Mouse (Mus musculus): ENCODE measurements around the gene Spint2. TPM values are rescaled to one million over a fixed set of nuclear protein-coding genes. Genes with fewer than 3 reads are reported as not detected.

The Spint2 gene
- total RNA-seq, 1 experiment: 202 TPM

GRCm38 (mm10) chr7:29231517-29231916 is 50.2 kb downstream of the Spint2 start:
- peak overlapping the region in 1 of 2 experiments; percentile 66; a peak in 2 of 4 replicates for H3K4me3 ChIP-seq (ENCODE audit: insufficient read depth in 1 of 2, low read depth in 1 of 2, low read length in 2 of 2, poor library complexity in 1 of 2, severe bottlenecking in 1 of 2)
- H3K4me1 ChIP-seq (ENCODE audit: control insufficient read depth in 2 of 2, insufficient read depth in 2 of 2, low read length in 2 of 2, poor library complexity in 1 of 2): no peaks in the 10 kb centered on the region
- TF ChIP-seq ZNF384 (IDR thresholded peaks at IDR 0.05; ENCODE audit: low read depth, low read length) (no peak), HCFC1 (IDR thresholded peaks at IDR 0.05; ENCODE audit: borderline replicate concordance, insufficient read depth, low read length) (no peak), MAFK (IDR thresholded peaks at IDR 0.05; ENCODE audit: insufficient read depth, low read depth, low read length) (no peak), CHD2 (IDR thresholded peaks at IDR 0.05; ENCODE audit: low read depth, low read length) (no peak), ZC3H11A (IDR thresholded peaks at IDR 0.05; ENCODE audit: borderline replicate concordance, low read depth, low read length) (no peak)
- no peak for DNase-seq (ENCODE audit: low read depth, low spot score)
- H3K27ac ChIP-seq (ENCODE audit: insufficient read depth, low read depth, low read length, poor library complexity, severe bottlenecking): no peak overlapping the region
- H3K36me3 ChIP-seq (ENCODE audit: control insufficient read depth, insufficient read depth, low read length, poor library complexity, severe bottlenecking): no peaks in the 10 kb centered on the region
- no peak overlapping the region for H3K9ac ChIP-seq (ENCODE audit: insufficient read depth, low read depth, low read length, poor library complexity, severe bottlenecking)
- H3K9me3 ChIP-seq (ENCODE audit: control insufficient read depth, insufficient read depth, low read depth, low read length): no peaks in the 10 kb centered on the region
- in situ Hi-C loops (cut with MboI; ENCODE audit: low sequenced_read_pairs in 2 of 2, unreplicated experiment in 2 of 2): no loop called here

- no peak for DNase-seq (ENCODE audit: low read depth, low spot score)
- Histone ChIP-seq H3K4me3 (ENCODE audit: insufficient read depth in 1 of 2, low read depth in 1 of 2, low read length in 2 of 2, poor library complexity in 1 of 2, severe bottlenecking in 1 of 2) (no peak overlapping the region), H3K4me1 (ENCODE audit: control insufficient read depth in 2 of 2, insufficient read depth in 2 of 2, low read length in 2 of 2, poor library complexity in 1 of 2) (peaks cover 0 to 2% of the 10 kb centered on the region in 2 experiments; a peak in 2 of 4 replicates), H3K9me3 (ENCODE audit: control insufficient read depth, insufficient read depth, low read depth, low read length) (no peaks in the 10 kb centered on the region), H3K36me3 (ENCODE audit: control insufficient read depth, insufficient read depth, low read length, poor library complexity, severe bottlenecking) (no peaks in the 10 kb centered on the region), H3K9ac (ENCODE audit: insufficient read depth, low read depth, low read length, poor library complexity, severe bottlenecking) (no peak overlapping the region), H3K27ac (ENCODE audit: insufficient read depth, low read depth, low read length, poor library complexity, severe bottlenecking) (no peak overlapping the region)
- in situ Hi-C loops (cut with MboI; ENCODE audit: low sequenced_read_pairs in 2 of 2, unreplicated experiment in 2 of 2): no loop called here
- TF ChIP-seq ZC3H11A (IDR thresholded peaks at IDR 0.05; ENCODE audit: borderline replicate concordance, low read depth, low read length) (no peak), HCFC1 (IDR thresholded peaks at IDR 0.05; ENCODE audit: borderline replicate concordance, insufficient read depth, low read length) (no peak), MAFK (IDR thresholded peaks at IDR 0.05; ENCODE audit: insufficient read depth, low read depth, low read length) (no peak), CHD2 (IDR thresholded peaks at IDR 0.05; ENCODE audit: low read depth, low read length) (no peak), ZNF384 (IDR thresholded peaks at IDR 0.05; ENCODE audit: low read depth, low read length) (no peak)
Observed at GRCm38 (mm10) chr7:29230560-29230959, 51.2 kb downstream of the Spint2 start.

GRCm38 (mm10) chr7:29228202-29228601 is 53.5 kb downstream of the Spint2 start:
- H3K36me3 ChIP-seq (ENCODE audit: control insufficient read depth, insufficient read depth, low read length, poor library complexity, severe bottlenecking): no peaks in the 10 kb centered on the region
- no peak for DNase-seq (ENCODE audit: low read depth, low spot score)
- no peak overlapping the region for H3K9ac ChIP-seq (ENCODE audit: insufficient read depth, low read depth, low read length, poor library complexity, severe bottlenecking)
- TF ChIP-seq ZC3H11A (IDR thresholded peaks at IDR 0.05; ENCODE audit: borderline replicate concordance, low read depth, low read length) (no peak), HCFC1 (IDR thresholded peaks at IDR 0.05; ENCODE audit: borderline replicate concordance, insufficient read depth, low read length) (no peak), CHD2 (IDR thresholded peaks at IDR 0.05; ENCODE audit: low read depth, low read length) (no peak), MAFK (IDR thresholded peaks at IDR 0.05; ENCODE audit: insufficient read depth, low read depth, low read length) (no peak), ZNF384 (IDR thresholded peaks at IDR 0.05; ENCODE audit: low read depth, low read length) (no peak)
- H3K9me3 ChIP-seq (ENCODE audit: control insufficient read depth, insufficient read depth, low read depth, low read length): no peaks in the 10 kb centered on the region
- in situ Hi-C loops (cut with MboI; ENCODE audit: low sequenced_read_pairs in 2 of 2, unreplicated experiment in 2 of 2): no loop called here
- no peak overlapping the region for H3K4me3 ChIP-seq (ENCODE audit: insufficient read depth in 1 of 2, low read depth in 1 of 2, low read length in 2 of 2, poor library complexity in 1 of 2, severe bottlenecking in 1 of 2)
- peaks cover 1 to 10% of the 10 kb centered on the region in 2 experiments; a peak in 2 of 4 replicates for H3K4me1 ChIP-seq (ENCODE audit: control insufficient read depth in 2 of 2, insufficient read depth in 2 of 2, low read length in 2 of 2, poor library complexity in 1 of 2)
- H3K27ac ChIP-seq (ENCODE audit: insufficient read depth, low read depth, low read length, poor library complexity, severe bottlenecking): no peak overlapping the region

GRCm38 (mm10) chr7:29225520-29225919 is 56.2 kb downstream of the Spint2 start:
- Histone ChIP-seq H3K9me3 (ENCODE audit: control insufficient read depth, insufficient read depth, low read depth, low read length) (no peaks in the 10 kb centered on the region), H3K36me3 (ENCODE audit: control insufficient read depth, insufficient read depth, low read length, poor library complexity, severe bottlenecking) (no peaks in the 10 kb centered on the region), H3K4me1 (ENCODE audit: control insufficient read depth in 2 of 2, insufficient read depth in 2 of 2, low read length in 2 of 2, poor library complexity in 1 of 2) (peaks cover 1 to 10% of the 10 kb centered on the region in 2 experiments; a peak in 2 of 4 replicates), H3K9ac (ENCODE audit: insufficient read depth, low read depth, low read length, poor library complexity, severe bottlenecking) (no peak overlapping the region), H3K27ac (ENCODE audit: insufficient read depth, low read depth, low read length, poor library complexity, severe bottlenecking) (no peak overlapping the region), H3K4me3 (ENCODE audit: insufficient read depth in 1 of 2, low read depth in 1 of 2, low read length in 2 of 2, poor library complexity in 1 of 2, severe bottlenecking in 1 of 2) (no peak overlapping the region)
- no peak for TF ChIP-seq MAFK (IDR thresholded peaks at IDR 0.05; ENCODE audit: insufficient read depth, low read depth, low read length)
- no peak for TF ChIP-seq ZNF384 (IDR thresholded peaks at IDR 0.05; ENCODE audit: low read depth, low read length)
- TF ChIP-seq CHD2 (IDR thresholded peaks at IDR 0.05; ENCODE audit: low read depth, low read length): no peak
- TF ChIP-seq HCFC1 (IDR thresholded peaks at IDR 0.05; ENCODE audit: borderline replicate concordance, insufficient read depth, low read length): no peak
- TF ChIP-seq ZC3H11A (IDR thresholded peaks at IDR 0.05; ENCODE audit: borderline replicate concordance, low read depth, low read length): no peak
- DNase-seq (ENCODE audit: low read depth, low spot score): no peak
- in situ Hi-C loops (cut with MboI; ENCODE audit: low sequenced_read_pairs in 2 of 2, unreplicated experiment in 2 of 2): no loop called here

Measured in ES-E14 (cell line).